Mouse (Mus musculus) ES-Bruce4 (cell line): Measurements from ENCODE around the gene Ppp1r26.

Experiments
- CTCF ChIP-seq: IDR thresholded peaks from one replicate; pipeline ENCODE4 v1.8.1; 2011; ENCODE audit warnings: low read depth, low read length
- EP300 ChIP-seq: IDR thresholded peaks from 2 replicates; pipeline ENCODE4 v1.6.1; 2011; ENCODE audit warnings: low read depth, low read length; ENCODE audit not compliant: insufficient read depth
- POLR2A ChIP-seq: IDR thresholded peaks from one replicate; pipeline ENCODE4 v1.8.1; 2011; ENCODE audit warnings: low read length; ENCODE audit not compliant: insufficient read depth

DNA sequence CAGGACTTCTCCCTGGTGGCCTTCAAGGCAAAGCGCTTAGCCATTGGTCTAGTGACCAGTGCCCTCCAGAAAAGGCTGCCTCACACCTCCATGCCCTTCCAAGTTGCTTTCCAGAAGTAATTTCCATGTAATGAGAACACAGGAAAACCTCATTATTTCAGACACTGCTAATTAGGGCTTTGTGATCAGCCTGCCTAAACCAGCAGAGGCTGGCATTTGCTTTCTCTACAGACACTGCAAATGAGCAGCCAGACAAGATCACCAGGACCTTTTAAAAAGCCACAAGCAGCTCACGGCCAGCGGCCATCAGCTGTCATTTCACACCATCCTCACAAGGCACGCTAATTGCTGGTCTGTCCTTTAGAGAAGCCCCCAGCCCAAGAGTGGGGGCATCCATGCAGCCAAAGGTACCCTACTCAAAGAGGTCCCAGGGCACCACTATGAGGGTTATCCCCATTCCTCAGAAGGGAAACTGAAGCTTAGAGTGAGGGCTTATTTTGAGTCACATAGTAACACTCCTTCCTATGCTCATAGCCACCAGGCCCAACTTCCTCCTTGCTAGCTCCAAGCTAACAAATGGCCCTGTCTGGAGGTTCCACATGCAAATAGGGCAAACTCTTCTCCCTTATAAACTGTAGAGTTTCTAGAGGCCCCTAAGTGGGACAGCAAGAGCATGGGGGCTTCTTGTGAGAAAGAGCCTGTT lies 49.0 kb upstream of the Ppp1r26 start:
- TF ChIP-seq CTCF, result no peak
- no peak for TF ChIP-seq EP300
- no peak for TF ChIP-seq POLR2A
